Mouse (Mus musculus): Measurements from ENCODE around the gene Kcna10. TPM values are rescaled to one million over a fixed set of nuclear protein-coding genes. Genes with fewer than 3 reads are reported as not detected.

Kcna10 gene
- not detected in 3 replicates for total RNA-seq (2017)

DNA sequence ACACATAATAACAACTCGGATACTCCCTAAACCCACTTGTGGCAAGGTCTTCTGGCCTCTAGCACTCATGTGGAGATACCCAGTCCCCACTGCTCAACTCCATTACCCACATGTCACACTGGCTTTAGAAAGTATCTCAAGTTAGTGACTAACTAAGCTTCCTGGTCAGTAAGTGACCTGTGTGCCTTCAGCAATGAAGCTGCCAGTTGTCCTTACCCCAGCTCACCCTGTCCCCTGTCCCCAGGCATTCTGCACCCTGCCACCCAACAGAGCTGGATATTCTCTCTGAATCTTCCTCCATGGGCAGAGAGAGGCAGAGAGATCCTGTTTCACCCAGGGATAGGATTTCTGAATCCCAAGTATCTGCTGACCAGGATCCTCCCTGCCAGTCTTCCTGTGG lies at the start of gene Kcna10:
Gene Kcna10, plus strand, starts transcription at position 301 of the 400 bp plus-strand sequence.
- ATAC-seq (replicated peaks; ENCODE audit: insufficient number of reproducible peaks, low FRiP score, low TSS enrichment, poor library complexity, severe bottlenecking), result no peak

DNA sequence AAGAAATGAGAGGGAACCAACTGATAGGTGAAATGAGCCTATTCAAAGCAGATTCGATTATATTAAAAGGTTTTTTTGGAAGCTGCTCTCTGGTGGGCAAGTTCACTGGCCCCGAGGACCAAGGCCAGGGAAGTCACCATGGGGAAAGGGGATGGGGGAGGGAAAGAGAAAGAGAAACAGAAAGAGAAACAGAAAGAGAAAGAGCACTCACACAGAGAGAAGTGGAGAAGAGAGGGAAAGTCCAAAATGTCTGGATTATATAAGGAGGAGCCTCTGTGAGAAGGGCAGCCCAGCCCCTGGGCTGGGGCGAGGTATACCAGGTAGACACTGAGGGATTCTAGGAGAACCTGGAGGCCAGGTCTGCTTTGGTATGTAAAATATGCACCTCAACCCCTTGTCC lies 48.4 kb upstream of the Kcna10 start:
- ATAC-seq (replicated peaks; ENCODE audit: insufficient number of reproducible peaks, low FRiP score, low TSS enrichment, poor library complexity, severe bottlenecking), result no peak

- ATAC-seq (replicated peaks; ENCODE audit: insufficient number of reproducible peaks, low FRiP score, low TSS enrichment, poor library complexity, severe bottlenecking), result no peak
Observed at GRCm38 (mm10) chr3:107147126-107147525, 35.7 kb upstream of the Kcna10 start.

GRCm38 (mm10) chr3:107149006-107149405 lies 33.9 kb upstream of the Kcna10 start:
- ATAC-seq (replicated peaks; ENCODE audit: insufficient number of reproducible peaks, low FRiP score, low TSS enrichment, poor library complexity, severe bottlenecking), result no peak

DNA sequence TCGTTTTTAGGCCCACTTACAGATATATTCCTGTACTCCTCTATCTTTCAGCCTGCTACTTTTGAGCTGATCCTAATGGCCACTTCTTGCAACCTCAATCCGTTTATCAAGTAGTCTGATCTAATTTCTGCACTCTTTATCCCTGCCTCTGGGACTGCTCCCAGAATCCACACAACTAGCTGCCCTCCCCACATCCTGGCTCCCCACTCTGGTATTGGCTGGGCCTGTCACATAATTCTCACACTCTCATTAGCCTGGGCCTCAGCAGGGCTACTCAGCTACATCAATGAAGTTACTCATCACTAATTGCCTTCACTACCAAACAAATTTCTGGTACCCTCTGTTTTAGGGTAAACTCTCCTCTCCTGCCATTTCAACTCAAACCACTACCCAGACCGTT lies 32.4 kb upstream of the Kcna10 start:
- no peak for ATAC-seq (replicated peaks; ENCODE audit: insufficient number of reproducible peaks, low FRiP score, low TSS enrichment, poor library complexity, severe bottlenecking)

DNA sequence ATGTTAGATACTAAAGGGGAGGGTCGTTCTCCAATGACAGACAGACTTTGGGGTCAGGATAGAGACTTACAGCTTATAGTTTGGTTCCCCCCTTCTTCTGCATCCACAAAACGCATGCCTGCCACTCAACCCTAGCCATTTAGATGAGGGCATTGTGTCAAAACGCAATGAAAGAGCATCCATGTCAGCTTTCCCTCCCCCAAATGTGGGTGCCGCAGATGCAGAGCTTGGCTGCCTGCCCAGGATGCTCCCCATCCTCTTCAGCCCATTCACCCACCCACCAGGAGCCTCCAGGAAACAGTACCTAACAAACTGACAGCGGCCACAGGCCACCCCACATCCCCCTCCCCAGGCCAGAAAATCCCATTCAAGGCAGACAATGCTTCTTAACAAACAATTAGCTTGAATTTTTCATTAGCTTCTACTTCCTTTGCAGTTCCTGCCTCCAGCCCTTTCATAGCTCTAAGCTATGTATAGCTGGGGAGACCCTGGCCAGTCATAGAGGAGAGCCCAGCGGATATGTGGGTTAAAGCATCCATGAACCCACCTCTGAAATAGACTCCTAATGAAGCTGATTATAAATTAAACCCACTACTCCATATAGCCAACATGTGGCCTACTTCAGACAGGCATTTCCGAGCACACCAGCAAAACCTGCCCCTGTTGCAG lies 31.9 kb upstream of the Kcna10 start:
- ATAC-seq (replicated peaks; ENCODE audit: insufficient number of reproducible peaks, low FRiP score, low TSS enrichment, poor library complexity, severe bottlenecking), result no peak

DNA sequence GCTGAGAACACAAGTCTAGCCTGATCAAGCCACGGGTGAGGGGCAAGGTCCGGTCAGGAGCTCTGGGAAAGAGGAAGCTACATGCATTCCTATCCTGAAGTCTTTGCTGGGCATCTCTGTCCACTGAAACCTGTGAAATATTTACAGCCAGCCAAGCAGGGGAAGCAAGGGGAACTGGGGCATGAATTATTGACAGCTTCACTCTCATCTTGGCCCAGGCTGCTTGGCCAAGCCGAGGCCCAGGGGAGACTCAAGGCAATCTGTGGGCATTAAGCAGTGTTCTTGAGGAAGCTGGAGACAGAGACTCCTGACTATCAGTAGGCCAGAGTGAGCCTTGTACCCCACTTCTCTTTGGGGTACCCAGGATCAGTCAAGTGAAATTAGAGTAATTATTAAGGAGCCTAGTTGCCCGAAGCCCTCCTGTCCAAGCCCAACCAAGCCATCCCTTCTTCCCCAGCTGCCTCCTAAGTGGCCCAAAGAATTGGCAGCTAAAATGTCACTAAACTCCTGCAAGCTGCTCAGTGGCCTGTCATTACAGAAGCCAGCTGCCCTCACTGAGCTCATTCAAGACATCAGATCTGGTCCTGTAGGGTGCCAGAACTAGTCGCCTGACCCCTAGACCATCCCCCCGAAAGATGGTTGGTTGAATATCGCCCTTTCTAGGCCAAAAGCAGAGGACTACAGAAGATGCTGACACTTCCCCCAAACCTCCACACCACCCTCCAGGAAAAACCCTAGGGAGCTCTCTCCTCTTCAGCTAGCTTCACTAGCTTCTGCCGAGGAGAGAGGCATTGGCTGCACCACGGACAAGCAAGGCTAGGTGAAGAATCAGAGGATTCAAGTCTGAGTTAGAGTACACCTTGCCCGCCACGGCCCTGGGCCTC lies 28.8 kb upstream of the Kcna10 start:
- ATAC-seq (replicated peaks; ENCODE audit: insufficient number of reproducible peaks, low FRiP score, low TSS enrichment, poor library complexity, severe bottlenecking), result no peak

GRCm38 (mm10) chr3:107158856-107159255 lies 24.0 kb upstream of the Kcna10 start:
- ATAC-seq (replicated peaks; ENCODE audit: insufficient number of reproducible peaks, low FRiP score, low TSS enrichment, poor library complexity, severe bottlenecking), result no peak

DNA sequence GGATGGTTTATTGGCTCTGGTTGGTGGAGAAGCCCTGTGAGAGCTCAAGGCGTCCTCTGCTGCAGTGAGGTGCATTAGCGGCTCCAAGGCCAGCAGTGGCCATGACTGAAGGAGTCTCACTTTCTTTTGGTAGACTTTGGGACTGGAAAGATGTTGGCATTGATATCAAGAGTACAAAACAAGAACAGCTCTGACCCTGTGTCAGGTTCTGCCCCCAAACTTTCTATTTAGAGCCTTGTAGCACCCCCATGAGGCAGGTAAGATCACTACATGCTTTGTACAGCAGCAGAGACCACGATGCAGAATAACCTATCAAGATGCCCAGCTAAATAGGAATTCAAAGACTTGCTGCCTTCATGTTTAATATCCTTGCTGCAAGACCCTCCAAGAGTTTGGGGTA lies 23.4 kb upstream of the Kcna10 start:
- ATAC-seq (replicated peaks; ENCODE audit: insufficient number of reproducible peaks, low FRiP score, low TSS enrichment, poor library complexity, severe bottlenecking), result no peak

- no peak for ATAC-seq (replicated peaks; ENCODE audit: insufficient number of reproducible peaks, low FRiP score, low TSS enrichment, poor library complexity, severe bottlenecking)
Observed at GRCm38 (mm10) chr3:107159859-107160324, 23.0 kb upstream of the Kcna10 start.

GRCm38 (mm10) chr3:107162741-107163140 lies 20.1 kb upstream of the Kcna10 start:
- no peak for ATAC-seq (replicated peaks; ENCODE audit: insufficient number of reproducible peaks, low FRiP score, low TSS enrichment, poor library complexity, severe bottlenecking)

DNA sequence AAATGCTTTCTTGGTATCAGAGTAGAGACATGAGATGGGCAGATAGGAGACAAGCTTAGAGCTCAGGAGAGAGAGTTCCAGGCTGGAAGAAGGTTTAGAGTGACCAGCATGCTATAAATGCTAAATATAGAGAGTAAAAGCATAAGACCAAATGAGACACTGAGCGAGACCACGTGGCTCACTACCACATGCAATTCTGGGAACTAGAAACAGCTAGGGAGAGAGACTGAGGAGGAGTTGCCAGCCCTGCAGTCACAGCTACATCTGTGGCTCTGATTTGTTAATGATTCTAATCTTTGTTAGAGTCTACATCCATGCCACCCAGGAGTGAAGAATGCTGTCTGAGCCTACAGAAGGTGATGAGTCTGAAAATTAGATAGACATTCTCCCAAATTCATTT lies 13.3 kb upstream of the Kcna10 start:
- no peak for ATAC-seq (replicated peaks; ENCODE audit: insufficient number of reproducible peaks, low FRiP score, low TSS enrichment, poor library complexity, severe bottlenecking)

- ATAC-seq (replicated peaks; ENCODE audit: insufficient number of reproducible peaks, low FRiP score, low TSS enrichment, poor library complexity, severe bottlenecking), result no peak
Observed at GRCm38 (mm10) chr3:107171964-107172363, 10.9 kb upstream of the Kcna10 start.

GRCm38 (mm10) chr3:107172556-107172955 lies 10.3 kb upstream of the Kcna10 start:
- ATAC-seq (replicated peaks; ENCODE audit: insufficient number of reproducible peaks, low FRiP score, low TSS enrichment, poor library complexity, severe bottlenecking), result no peak

GRCm38 (mm10) chr3:107175486-107175885 lies 7.4 kb upstream of the Kcna10 start:
- ATAC-seq (replicated peaks; ENCODE audit: insufficient number of reproducible peaks, low FRiP score, low TSS enrichment, poor library complexity, severe bottlenecking), result no peak

DNA sequence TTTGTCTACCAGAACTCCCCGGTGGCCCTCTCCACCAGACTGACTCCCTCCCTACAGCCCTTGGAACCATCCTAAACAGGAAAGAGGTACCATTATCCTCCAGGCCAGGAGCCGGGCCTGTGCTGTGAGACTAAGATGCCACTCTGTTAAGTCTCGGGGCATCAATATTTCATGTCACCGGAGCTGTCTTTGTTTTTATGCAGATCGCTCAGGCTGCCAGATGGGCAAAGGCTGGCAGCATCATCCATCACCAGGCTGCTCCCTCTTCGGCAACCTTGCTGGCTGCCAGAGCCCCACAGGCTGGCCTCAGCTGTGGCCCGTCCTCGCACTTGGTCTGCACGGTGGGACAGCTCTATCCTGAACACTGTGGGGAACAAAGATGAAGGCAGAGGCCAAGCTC lies 6.4 kb upstream of the Kcna10 start:
- ATAC-seq (replicated peaks; ENCODE audit: insufficient number of reproducible peaks, low FRiP score, low TSS enrichment, poor library complexity, severe bottlenecking), result no peak

GRCm38 (mm10) chr3:107180860-107181259 lies 2.0 kb upstream of the Kcna10 start:
- ATAC-seq (replicated peaks; ENCODE audit: insufficient number of reproducible peaks, low FRiP score, low TSS enrichment, poor library complexity, severe bottlenecking), result no peak

DNA sequence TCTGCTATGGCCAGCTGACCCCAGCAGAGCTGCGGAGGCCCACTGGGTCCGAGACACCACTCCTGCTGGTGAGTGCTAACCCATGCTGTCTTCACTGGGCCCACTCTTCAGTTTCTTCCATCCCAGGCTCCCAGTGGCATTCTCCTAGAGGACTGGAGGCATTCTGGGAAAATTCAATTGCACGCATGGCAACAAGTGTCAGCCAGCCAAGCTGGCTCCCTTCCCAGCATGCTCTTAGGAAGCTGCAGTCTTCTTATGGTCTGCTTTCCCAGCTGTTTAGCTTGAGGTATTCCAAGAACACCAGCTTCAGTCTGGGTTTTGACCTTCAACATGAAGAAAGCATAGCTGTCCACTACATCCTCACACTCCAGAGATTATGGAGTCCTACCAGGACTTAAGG lies 322 bp downstream of the Kcna10 start:
- no peak for ATAC-seq (replicated peaks; ENCODE audit: insufficient number of reproducible peaks, low FRiP score, low TSS enrichment, poor library complexity, severe bottlenecking)

GRCm38 (mm10) chr3:107185597-107185996 lies 2.7 kb downstream of the Kcna10 start:
- no peak for ATAC-seq (replicated peaks; ENCODE audit: insufficient number of reproducible peaks, low FRiP score, low TSS enrichment, poor library complexity, severe bottlenecking)

- no peak for ATAC-seq (replicated peaks; ENCODE audit: insufficient number of reproducible peaks, low FRiP score, low TSS enrichment, poor library complexity, severe bottlenecking)
Observed at GRCm38 (mm10) chr3:107187022-107187421, 4.2 kb downstream of the Kcna10 start.
